Mouse (Mus musculus) adrenal gland, adult 2 months (tissue): ENCODE results near the gene Krt81. TPM values are rescaled to one million over a fixed set of nuclear protein-coding genes. Genes with fewer than 3 reads are reported as not detected.

Source experiments
- DNase-seq: peaks from one replicate; pipeline ENCODE4 v3.0.0; 2021
- polyA plus RNA-seq: library from polyadenylated mRNA; depleted of rRNA; stranded (reverse); fragments of >200 nt; gene quantifications from 2 replicates; pipeline ENCODE4 v1.2.3, GENCODE M21; 2012; rRNA removed
- total RNA-seq, 2 experiments: library from RNA; stranded (reverse); gene quantifications; 2 replicates each; pipeline ENCODE4 v1.2.3; 2021

The Krt81 gene
- total and polyA plus RNA-seq, 3 experiments: not detected

GRCm38 (mm10) chr15:101453093-101453736 is 10.3 kb downstream of the Krt81 start:
- DNase-seq: peak; percentile 80

GRCm38 (mm10) chr15:101447444-101447843 is 16.1 kb downstream of the Krt81 start, which contains the start of gene Krt88:
TSS of gene Krt88 (plus strand) at chr15:101447744.
- DNase-seq: no peak

- DNase-seq: no peak
Observed at GRCm38 (mm10) chr15:101446572-101446971, 17.0 kb downstream of the Krt81 start.

DNA sequence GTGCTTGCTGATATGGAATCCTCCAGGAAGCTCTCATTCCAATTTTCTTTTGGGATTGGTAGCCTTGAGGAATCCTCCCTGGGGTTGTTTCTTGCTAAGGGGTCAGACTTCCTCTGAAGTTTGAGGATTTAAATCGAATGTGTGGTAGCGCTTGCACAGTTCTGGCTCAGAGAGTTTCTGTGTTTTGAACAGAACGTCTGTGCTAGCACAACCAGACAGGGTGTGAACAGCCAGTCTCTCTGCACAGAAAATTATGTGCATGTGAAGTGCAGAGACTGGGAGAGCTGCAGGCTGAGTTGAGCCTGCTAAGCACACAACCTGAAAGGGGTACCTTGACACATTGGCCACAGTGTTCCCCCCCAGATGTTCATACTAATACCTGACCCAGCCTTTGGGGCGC is 22.7 kb downstream of the Krt81 start:
- DNase-seq: no peak

DNA sequence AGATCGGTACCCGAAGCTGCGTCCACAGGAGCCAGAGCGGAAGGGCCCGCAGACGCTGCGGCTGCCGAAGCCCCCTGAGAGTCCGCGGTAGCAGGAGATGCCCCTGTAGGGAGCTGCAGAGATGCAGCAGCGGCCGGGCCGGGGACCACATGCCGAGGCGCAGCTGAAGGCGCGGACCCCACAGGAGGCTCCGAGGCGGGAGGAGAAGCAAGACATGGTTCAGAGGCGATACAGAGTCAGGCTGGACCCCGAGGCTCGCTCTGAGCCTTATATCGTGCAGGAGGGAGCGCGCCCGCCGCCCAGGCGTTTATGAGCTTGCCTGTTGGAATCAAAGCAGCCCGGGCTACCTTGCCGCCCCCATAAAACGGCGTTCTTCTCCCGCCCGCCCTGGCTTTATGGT is 25.0 kb downstream of the Krt81 start, which contains the start of gene Krt87:
TSS of gene Krt87 (minus strand) at position 250 of the 400 bp plus-strand sequence.
- DNase-seq: no peak

DNA sequence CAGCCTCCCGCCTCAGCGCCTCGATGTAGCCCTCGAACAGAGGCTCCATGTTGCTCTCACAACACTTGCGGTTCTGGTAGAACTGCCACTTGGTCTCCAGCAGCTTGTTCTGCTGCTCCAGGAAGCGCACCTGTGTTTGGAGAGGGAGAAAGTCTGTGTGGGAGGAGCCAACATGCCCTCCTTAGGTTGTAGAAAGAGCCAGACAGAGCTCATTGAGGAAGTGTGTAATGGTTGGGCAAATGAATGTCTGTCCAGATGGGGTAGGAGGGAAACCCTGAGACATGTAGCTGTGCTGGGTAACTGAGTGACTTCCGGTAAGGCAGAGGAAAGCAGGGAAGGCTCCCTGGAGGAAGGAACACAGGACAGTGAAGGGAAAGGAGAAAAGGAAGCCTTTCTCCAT is 26.9 kb downstream of the Krt81 start:
- DNase-seq: no peak

GRCm38 (mm10) chr15:101424914-101425313 is 38.6 kb downstream of the Krt81 start:
- no peak for DNase-seq

DNA sequence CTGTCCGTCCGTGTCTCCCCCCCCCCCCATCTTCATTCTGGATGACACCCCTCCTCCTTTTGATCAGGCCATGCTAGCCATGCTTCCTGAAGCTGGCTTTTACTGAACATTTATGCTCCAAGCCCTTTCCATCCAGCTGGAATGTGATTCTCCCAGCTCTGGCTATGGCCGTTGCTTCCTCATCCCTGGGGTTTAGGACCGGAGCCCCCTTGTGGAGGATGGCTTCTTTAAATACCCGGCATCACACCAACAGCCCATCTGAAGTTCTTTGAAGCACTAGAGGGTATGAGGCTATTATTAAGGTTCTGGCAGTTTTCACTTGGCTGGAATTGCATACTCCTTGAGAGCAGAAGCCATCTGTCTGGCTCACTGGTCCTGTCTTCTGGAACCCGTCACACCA is 42.6 kb downstream of the Krt81 start:
- no peak for DNase-seq

DNA sequence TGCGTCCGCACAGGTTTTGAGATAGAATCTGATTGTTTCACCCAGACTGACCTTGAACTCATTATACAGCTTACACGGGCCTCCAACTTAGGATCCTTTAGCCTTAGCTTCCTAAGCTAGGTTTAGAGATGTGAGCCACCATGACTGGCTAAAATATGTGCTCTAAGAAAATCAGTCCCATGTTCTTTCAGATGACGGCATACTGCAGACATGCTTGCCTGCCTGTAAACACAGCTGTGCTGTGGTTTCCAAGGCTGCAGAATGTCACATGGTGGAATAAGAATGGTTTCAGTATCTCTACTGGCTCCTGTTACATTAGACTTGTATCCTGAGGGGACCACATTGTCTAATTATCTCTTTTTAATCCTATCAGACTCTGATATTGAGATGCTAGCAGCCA is 44.6 kb downstream of the Krt81 start:
- no peak for DNase-seq

GRCm38 (mm10) chr15:101414807-101415565 is 48.6 kb downstream of the Krt81 start:
- DNase-seq: no peak

DNA sequence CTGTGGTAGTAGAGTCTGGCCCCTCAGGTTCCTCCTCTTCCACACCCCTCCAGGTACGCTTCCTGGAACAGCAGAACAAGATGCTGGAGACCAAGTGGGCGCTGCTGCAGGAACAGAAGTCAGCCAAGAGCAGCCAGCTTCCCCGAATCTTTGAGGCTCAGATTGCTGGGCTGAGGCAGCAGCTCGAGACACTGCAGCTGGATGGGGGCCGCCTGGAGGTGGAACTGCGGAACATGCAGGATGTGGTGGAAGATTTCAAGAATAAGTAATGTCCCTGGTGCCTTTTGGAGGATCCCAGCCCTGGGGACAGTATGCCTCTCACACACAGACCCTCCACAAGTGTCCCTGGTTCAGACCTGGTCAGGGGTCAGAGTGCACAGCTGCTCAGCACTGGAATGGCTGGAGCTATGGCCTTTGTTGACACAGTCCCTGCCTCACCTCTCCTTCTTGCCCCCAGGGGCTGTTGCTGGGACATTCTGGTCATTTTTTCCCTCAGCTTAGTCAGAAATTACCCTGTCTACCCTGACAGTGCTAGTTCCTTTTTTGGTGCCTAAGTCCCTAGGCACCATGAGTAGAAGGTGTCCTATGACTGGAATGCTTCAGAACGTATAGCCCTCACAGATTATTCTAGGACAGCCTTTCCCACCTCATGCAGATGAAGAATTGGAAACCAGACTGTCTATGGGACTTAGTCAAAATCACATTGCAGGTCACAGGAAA is 49.5 kb downstream of the Krt81 start:
- DNase-seq: no peak

DNA sequence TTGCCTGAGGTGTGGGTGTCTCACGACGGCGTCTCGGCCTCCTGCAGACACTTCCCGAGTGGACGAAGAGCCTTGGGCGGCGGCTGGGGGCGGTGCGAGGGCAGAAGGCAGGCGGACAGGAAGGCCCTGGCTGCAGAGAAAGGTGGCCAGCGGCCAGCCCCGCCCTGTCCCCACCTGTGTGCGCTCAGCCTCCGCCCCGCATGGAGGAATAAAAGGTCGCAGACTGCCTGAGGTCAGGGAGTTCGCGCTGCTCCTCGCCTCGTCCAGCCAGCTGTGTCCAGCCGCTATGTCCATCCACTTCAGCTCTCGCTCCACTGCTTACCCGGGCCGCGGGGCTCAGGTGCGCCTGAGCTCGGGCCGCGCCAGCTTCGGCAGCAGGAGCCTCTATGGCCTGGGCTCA is 51.4 kb downstream of the Krt81 start:
- no peak for DNase-seq

GRCm38 (mm10) chr15:101410775-101411174 is 52.8 kb downstream of the Krt81 start, which contains the start of gene Krt7:
TSS of gene Krt7 (plus strand) at chr15:101411043.
- no peak for DNase-seq

Other genes with a start within 250 kb of the Krt81 start
- gene Grasp, start 239.6 kb downstream of the Krt81 start, total RNA-seq: 10 to 100 TPM; 16.4 to 21.0 TPM
- 53.0 and 60.3 TPM in 2 replicates for gene Grasp, start 239.6 kb downstream of the Krt81 start, polyA plus RNA-seq
- gene Nr4a1, start 209.5 kb downstream of the Krt81 start, total RNA-seq: 100 to 1,000 TPM; 560 to 565 TPM
- gene Nr4a1, start 209.5 kb downstream of the Krt81 start, polyA plus RNA-seq: 162 and 415 TPM in 2 replicates
- gene Atg101, start 179.5 kb downstream of the Krt81 start, total RNA-seq: 10 to 100 TPM; 38.6 to 58.8 TPM
- gene Atg101, start 179.5 kb downstream of the Krt81 start, polyA plus RNA-seq: 31.9 and 35.4 TPM in 2 replicates
- under 1 TPM; 0.40 to 0.52 TPM for gene 6030408B16Rik, start 170.5 kb downstream of the Krt81 start, total RNA-seq
- gene 6030408B16Rik, start 170.5 kb downstream of the Krt81 start, polyA plus RNA-seq: 1.4 and 2.0 TPM in 2 replicates
- gene Krt80, start 93.6 kb downstream of the Krt81 start, total RNA-seq: 1 to 10 TPM; 3.6 TPM
- 1.9 and 2.3 TPM in 2 replicates for gene Krt80, start 93.6 kb downstream of the Krt81 start, polyA plus RNA-seq
- gene Krt7, start 52.7 kb downstream of the Krt81 start, total RNA-seq: 1 to 10 TPM; 2.1 to 3.2 TPM
- 0.76 and 1.2 TPM in 2 replicates for gene Krt7, start 52.7 kb downstream of the Krt81 start, polyA plus RNA-seq
- gene Krt87, start 24.9 kb downstream of the Krt81 start, total RNA-seq: not detected
- gene Krt87, start 24.9 kb downstream of the Krt81 start, polyA plus RNA-seq: 0.04 TPM in 1 of 2 replicates, not detected in the other
- gene Krt88, start 16.0 kb downstream of the Krt81 start, total RNA-seq: not detected
- gene Krt88, start 16.0 kb downstream of the Krt81 start, polyA plus RNA-seq: not detected in 2 replicates
- not detected for gene Krt86, start 9.7 kb upstream of the Krt81 start, total RNA-seq
- gene Krt86, start 9.7 kb upstream of the Krt81 start, polyA plus RNA-seq: not detected in 2 replicates
- not detected for gene Krt83, start 27.8 kb upstream of the Krt81 start, total RNA-seq
- 0.12 TPM in 1 of 2 replicates, not detected in the other for gene Krt83, start 27.8 kb upstream of the Krt81 start, polyA plus RNA-seq
- gene Gm49425, start 53.5 kb upstream of the Krt81 start, total RNA-seq: not detected
- gene Gm49425, start 53.5 kb upstream of the Krt81 start, polyA plus RNA-seq: not detected in 2 replicates
- not detected for gene Krt84, start 69.1 kb upstream of the Krt81 start, total RNA-seq
- not detected in 2 replicates for gene Krt84, start 69.1 kb upstream of the Krt81 start, polyA plus RNA-seq
- not detected for gene Krt82, start 86.9 kb upstream of the Krt81 start, total RNA-seq
- gene Krt82, start 86.9 kb upstream of the Krt81 start, polyA plus RNA-seq: not detected in 2 replicates
- not detected for gene Krt90, start 99.2 kb upstream of the Krt81 start, total RNA-seq
- gene Krt90, start 99.2 kb upstream of the Krt81 start, polyA plus RNA-seq: not detected in 2 replicates
- gene Krt75, start 110.2 kb upstream of the Krt81 start, total RNA-seq: not detected
- not detected in 2 replicates for gene Krt75, start 110.2 kb upstream of the Krt81 start, polyA plus RNA-seq
- not detected for gene Gm5414, start 164.4 kb upstream of the Krt81 start, total RNA-seq
- gene Gm5414, start 164.4 kb upstream of the Krt81 start, polyA plus RNA-seq: not detected in 2 replicates
- gene Gm5478, start 183.6 kb upstream of the Krt81 start, total RNA-seq: not detected
- not detected in 2 replicates for gene Gm5478, start 183.6 kb upstream of the Krt81 start, polyA plus RNA-seq
- gene Krt6b, start 216.5 kb upstream of the Krt81 start, total RNA-seq: not detected
- gene Krt6b, start 216.5 kb upstream of the Krt81 start, polyA plus RNA-seq: not detected in 2 replicates
- not detected for gene Krt6a, start 230.6 kb upstream of the Krt81 start, total RNA-seq
- not detected in 2 replicates for gene Krt6a, start 230.6 kb upstream of the Krt81 start, polyA plus RNA-seq
- gene Krt5, start 249.1 kb upstream of the Krt81 start, total RNA-seq: not detected
- 0.06 TPM in 1 of 2 replicates, not detected in the other for gene Krt5, start 249.1 kb upstream of the Krt81 start, polyA plus RNA-seq